Mouse (Mus musculus): ENCODE measurements around the gene Hcfc2.

The Hcfc2 gene

DNA sequence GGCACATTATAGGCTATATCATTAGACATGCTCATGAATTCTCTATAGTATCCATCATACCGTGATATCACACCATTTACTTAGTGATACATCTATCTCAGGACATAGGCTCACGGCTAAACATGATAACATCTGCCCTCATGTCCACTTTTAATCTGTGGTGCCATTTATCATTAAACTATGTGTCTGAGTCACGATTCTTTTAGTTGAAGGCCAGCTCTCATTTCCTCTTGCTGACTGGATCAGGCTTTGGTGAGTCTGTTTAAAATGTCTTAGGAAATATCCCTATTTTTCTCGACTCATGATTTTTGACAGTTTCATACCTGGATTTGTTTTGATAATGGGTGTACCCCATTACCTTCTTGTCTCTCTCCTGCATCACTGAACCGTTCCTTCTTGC is at the start of gene Hcfc2:
Gene Hcfc2, plus strand, starts transcription at position 205 of the 400 bp plus-strand sequence.
- DNase-seq (ENCODE audit: low spot score): no peak

DNA sequence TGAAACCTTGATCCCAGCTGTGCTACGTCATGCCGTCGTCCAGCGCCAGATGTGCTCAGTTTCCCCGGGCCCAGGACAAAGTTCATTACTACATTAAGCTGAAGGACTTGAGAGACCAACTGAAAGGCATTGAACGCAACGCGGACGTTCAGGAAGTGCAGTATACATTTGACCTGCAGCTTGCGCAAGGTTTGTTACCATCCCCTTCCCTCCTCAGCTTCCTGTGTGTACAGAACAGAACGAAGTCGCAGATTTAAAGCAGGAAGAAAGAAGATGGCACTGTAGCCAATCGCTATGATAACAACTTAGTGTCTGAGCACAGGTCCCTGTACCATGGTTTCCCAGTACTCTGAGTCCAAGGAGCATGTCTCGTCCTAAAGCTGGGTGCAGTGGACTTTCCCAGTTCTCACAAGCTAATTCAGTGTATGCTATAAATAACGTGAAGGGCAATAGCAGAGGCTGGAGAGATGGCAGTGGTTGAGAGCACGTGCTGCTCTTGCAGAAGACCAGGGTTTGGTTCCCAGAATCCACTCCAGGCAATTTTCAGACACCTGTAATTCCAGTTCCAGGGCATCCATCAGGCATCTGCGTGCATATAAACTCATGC is 48.7 kb upstream of the Hcfc2 start:
- DNase-seq (ENCODE audit: low spot score): no peak

DNA sequence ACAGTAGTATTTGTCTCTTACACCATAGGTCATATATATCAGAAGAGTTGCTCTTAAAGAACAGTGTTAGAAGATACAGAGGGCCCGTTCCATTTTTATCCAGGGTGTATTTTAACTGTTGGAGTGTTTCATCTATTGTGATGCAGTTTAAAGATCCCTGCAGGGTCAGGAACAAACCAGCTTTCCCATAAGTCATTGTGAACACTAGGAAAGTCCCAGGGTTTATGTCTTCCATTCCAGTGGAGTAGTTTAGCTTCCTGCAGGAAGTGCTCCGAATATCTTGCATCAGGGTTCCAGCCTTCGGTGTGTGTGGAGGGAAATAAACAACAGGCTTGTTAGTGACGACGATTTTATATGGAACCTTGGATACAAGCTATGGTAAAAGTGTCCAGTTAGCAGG is 44.7 kb upstream of the Hcfc2 start:
- no peak for DNase-seq (ENCODE audit: low spot score)

DNA sequence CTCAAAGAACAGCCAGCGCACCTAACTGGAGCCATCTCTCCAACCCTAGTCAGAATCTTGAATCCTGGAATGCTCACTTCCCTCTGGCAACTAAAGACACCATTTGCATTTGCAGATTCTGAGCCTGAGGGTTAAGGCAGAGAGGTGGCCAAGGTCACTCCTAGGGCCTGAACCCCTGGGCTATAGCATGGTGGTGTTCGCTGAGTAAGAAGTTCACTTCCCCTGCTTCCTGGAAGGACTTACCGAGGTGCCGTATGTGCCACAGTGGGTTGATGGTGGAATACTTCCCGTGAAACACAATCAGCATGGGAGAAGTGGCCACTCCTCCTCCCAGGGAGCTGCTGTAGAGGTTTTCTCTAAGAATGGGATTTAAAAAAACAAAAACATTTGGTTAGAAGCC is 43.3 kb upstream of the Hcfc2 start:
- no peak for DNase-seq (ENCODE audit: low spot score)

DNA sequence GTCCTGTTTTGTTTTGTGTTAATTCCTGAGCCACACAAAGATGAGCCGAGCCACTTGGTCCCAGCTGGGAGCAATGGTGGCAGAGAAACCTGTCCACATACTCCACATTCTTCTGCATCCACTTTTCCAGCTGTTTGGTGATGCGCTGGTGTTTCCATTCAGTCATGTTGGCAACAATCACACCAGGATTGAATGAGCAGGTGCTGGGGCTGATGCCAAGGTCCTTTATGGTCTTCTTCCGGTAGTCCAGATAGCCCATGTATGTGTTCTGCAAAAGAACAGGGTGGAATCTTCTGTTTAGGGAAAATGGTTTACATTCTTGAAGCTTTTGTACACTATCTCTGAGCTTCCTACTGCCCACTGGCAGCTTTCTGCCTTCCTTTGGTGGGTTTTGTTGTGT is 41.4 kb upstream of the Hcfc2 start:
- no peak for DNase-seq (ENCODE audit: low spot score)

GRCm38 (mm10) chr10:82661820-82662219 is 34.1 kb upstream of the Hcfc2 start:
- no peak for DNase-seq (ENCODE audit: low spot score)

DNA sequence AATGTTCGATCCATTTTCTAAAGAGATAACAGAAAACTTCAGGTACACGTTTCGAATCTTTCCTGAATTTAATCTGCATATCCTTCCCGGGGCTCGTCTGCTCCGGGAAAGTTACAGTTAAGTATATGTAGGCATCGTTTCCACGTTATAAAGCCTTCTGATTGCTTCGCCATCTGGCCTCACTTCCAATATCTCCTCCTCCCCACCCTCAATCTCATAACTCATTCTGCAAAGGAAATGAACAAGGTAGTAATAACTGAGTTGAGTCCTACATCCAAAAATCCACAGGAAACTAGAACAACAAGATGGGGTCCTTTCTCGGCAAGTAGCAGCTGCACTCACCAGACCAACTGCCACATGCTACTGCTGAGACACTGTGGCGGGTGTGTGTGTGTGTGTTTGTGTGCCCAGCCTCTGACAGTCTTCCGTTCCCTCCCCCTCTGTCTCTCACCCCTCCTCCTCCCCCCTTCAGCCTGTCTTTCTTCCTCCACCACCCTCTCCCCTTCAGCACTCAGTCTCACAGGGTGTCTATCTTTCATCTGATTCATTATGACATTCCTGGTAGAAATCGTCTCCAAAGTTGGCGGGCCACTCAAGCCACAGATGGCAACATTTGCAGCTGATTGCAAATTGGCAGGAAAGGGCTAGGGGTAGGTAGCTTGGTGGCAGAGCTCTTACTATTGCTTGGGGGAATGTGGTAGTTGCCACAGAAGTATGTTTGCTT is 33.5 kb upstream of the Hcfc2 start:
- no peak for DNase-seq (ENCODE audit: low spot score)

DNA sequence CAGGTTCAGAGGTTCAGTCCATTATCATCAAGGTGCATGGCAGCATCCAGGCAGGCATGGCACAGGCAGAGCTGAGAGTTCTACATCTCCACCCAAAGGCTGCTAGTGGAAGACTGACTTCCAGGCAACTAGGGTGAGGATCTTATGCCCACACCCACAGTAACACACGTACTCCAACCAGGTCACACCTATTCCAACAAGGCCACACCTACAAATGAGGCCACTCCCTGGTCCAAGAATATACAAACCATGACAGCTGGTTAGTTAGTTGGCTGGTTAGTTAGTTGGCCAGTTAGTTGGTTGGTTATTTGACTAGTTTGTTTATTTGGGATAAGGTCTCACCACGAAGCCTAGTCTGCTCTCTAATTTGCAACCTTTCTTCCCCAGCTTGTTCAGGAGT is 32.7 kb upstream of the Hcfc2 start:
- no peak for DNase-seq (ENCODE audit: low spot score)

GRCm38 (mm10) chr10:82665951-82666350 is 30.0 kb upstream of the Hcfc2 start:
- DNase-seq (ENCODE audit: low spot score): no peak

DNA sequence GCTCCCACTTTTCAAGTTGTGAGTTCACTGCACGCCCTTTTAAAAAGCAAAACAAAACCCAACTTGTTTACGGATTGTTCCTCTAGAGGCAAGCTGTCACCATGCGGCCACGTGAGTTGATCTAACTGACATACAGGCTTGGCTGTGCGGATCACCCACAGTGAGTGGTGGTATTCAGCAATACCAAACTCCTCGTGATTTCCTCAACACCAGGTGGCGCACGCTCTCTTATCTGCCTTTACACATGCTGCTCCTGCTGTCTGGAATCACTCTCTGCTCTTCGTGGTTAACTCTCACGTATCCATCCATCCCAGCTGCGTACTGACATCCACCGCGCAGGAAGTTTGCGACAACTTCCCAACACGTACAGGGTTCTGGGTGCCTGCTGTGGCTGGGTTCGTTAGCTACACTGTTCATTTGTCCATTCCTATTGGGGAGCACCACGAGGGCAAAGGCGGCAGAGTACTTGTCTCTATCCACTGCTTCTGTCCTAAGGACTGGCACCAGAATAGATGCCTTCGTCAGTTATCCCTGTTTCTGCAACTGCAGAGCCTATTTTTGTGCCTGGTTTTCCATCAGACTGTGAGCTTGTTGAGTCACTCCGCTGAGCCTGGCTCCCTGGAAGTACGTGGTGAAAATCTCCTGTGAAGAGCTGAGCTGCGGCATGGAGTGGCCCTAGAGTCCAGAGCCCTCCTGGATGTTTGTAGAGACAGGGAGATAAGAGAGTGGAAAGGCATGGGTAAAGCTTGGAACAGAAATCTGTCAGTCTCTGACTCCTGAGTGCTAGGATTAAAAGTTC is 29.3 kb upstream of the Hcfc2 start:
- peak; percentile 84 for DNase-seq (ENCODE audit: low spot score)

DNA sequence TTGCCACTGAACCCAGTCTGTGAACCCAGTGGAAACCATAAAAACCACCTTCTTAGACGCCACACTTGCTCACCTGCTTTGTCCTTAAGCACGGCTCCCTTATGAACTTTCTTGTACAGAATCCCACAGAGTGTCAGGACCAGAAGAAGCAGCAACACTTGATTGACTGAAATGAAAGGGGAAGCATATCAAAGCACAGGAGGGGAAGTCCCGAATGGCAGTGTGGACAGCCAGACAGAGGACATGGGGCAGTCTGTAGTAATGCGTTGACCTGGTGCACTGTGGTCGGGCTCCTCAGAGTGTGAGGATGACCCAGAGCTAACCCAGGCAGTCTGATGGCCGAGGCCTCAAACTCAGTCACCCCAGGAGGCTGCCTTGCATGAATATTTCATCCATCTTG is 25.8 kb upstream of the Hcfc2 start:
- DNase-seq (ENCODE audit: low spot score): no peak

DNA sequence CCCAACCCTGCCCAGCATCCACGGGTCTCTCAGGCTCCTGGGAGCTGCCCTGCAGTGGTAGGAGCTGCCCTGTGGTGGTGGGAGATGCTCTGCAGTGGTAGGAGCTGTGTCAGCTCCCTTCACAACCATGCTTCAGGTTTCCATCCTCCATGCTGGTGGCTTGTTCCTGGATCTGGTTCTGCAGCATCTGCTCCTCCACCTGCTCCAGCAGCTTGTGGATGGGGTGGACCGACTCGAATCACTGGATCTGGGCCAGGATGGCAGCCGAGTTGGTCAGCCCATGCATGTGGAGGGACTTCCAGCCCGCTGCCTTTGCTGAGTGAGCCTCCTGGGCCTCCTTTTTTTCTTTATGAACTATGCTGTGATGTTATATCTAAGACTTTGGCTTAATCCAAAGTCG is 19.0 kb upstream of the Hcfc2 start:
- DNase-seq (ENCODE audit: low spot score): no peak

GRCm38 (mm10) chr10:82680769-82681168 is 15.2 kb upstream of the Hcfc2 start:
- no peak for DNase-seq (ENCODE audit: low spot score)

DNA sequence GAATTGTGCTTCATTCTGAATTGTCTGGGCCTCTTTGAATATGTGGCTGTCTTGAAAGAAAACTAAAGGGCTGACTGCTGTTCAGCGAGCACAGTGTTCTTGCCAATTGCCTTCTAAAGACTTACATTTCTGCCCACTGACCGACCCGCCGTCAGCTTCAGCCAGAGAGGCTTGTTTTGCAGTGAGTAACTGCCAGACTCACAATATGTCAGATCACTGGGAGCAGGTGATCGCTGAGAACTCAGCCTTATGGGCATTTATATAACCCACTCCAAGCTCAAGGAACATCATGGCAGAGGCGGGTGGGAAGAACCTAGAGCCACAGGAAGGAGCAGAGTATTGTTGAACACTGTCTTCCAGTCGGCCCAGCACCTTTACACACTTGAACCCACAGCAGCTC is 14.3 kb upstream of the Hcfc2 start:
- no peak for DNase-seq (ENCODE audit: low spot score)

DNA sequence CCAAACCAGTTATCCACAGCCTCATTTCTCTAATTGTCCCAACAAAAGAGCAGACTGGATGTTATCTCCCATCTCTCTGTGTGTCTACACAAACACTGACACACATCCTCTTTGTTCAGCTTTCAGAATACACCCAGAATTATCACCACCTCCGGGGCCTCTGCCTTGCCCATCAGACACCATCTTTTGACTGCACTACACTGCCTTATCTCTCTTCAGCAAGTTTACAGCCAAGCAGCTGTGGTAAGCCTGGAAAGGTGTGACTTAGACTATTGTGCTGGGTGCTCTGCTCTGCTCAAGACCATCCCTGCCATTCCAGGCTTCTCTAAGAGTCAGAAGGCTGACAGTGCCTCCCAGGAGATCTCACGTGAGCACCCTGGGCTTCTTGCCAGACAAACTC is 10.5 kb upstream of the Hcfc2 start:
- no peak for DNase-seq (ENCODE audit: low spot score)

GRCm38 (mm10) chr10:82689681-82690211 is 6.2 kb upstream of the Hcfc2 start:
- peak; percentile 54 for DNase-seq (ENCODE audit: low spot score)

- peak; percentile 57 for DNase-seq (ENCODE audit: low spot score)
Measured at GRCm38 (mm10) chr10:82690494-82690893, 5.5 kb upstream of the Hcfc2 start, which contains the start of gene Glt8d2. Gene Glt8d2, minus strand, starts transcription at chr10:82690650.

GRCm38 (mm10) chr10:82696453-82697079 is 606 bp downstream of the Hcfc2 start:
- DNase-seq (ENCODE audit: low spot score): no peak

DNA sequence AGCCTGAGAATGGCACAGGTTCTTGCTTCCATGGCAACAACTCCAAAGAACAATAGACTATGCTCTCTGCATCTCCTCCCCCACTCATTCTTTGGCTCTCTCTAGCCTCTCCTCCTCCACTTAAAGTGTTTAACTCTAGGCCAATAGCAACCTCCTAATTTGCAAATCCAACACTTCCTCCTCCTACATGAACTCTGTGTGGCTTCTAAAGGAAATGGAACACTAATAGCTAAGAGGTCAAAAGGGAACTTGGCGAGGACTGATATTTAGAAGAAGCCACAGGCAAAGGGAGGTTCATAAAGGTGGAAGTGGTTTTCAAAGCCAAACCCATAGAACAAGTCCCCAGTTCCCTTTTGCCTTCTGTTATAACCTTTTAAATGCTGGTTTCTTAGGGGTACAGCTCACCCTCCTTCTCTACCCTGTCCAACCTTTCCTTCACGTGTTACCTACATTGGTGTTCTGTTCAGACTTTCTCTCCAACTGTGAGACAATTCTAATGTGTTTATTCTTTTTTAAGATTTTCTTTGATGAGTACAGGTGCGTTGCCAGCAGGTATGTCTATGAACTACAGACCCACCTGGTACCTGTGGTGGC is 1.4 kb downstream of the Hcfc2 start:
- no peak for DNase-seq (ENCODE audit: low spot score)

DNA sequence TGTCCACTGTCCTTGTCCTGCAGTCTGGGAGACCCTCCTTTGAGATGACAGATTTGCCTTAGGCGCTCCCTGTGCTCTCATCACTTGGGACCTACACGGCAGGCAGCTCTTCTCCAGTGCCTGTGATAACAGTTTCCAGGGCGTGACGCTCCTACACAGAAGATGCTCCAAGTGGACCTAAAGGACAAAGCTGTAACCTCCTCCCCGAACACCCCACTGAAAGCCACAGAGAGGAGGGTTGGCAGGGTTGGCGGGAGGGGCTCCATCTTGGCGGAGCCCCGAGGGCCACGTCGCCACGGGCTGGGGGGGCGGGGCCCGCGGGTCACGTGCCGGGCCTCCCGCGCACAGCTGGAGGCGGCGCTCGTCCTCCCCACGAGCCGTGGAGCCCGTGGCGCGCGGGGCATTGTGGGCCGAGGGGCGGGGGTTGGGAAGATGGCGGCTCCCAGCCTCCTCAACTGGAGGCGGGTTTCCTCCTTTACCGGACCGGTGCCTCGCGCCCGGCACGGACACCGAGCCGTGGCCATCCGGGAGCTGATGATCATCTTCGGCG is 2.8 kb downstream of the Hcfc2 start:
- peak; percentile 78 for DNase-seq (ENCODE audit: low spot score)

- peak; percentile 22 for DNase-seq (ENCODE audit: low spot score)
Measured at GRCm38 (mm10) chr10:82699296-82699941, 3.5 kb downstream of the Hcfc2 start.
